Comparison of ENCODE assay signal across 8 mouse cellular contexts in the genomic region with DNA sequence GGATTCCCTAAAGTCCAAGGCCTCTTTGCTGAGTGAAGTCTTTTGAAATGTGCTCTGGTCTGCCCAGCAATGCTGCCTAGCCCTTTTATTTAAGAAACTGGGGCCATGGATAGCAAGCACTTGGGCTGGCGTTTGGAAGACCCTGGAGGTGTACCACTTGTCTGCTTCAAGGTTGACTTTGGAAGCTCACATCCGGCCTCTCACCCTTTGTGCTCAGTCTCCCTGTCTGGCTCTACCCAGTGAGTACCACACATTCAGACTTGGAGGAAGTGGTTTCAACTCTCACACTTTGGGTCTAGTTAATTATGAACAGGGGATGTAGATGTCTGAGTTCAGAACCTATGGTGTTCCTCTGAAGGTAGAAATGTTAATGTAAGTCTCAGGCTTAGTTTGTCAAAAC. TPM values are rescaled to one million over a fixed set of nuclear protein-coding genes. Genes with fewer than 3 reads are reported as not detected.
DNase-seq lines count a peak whose midpoint lies in the region; ATAC-seq and TF ChIP-seq lines count a peak whose summit lies in the region.

No protein-coding gene starts in this region.

- ATAC-seq in kidney, postnatal 0 days (replicated peaks; ENCODE audit: low FRiP score, low read depth) = no peak
- ATAC-seq in hindbrain, postnatal 0 days = no peak

- H3K4me2 ChIP-seq in kidney, postnatal 0 days (ENCODE audit: low read length) = peak overlapping the region; percentile 95
- peak overlapping the region; percentile 70 for H3K4me2 ChIP-seq in hindbrain, postnatal 0 days (ENCODE audit: low read depth, low read length)

- peak overlapping the region; percentile 92 for H3K4me3 ChIP-seq in kidney, postnatal 0 days (replicated peaks; ENCODE audit: low read depth, low read length)
- peak overlapping the region; percentile 98 for H3K4me3 ChIP-seq in hindbrain, postnatal 0 days (ENCODE audit: low read length)
- no peak overlapping the region for H3K4me3 ChIP-seq in kidney, adult 2 months (ENCODE audit: insufficient read depth, low read depth, low read length)

- H3K27ac ChIP-seq in kidney, postnatal 0 days = no peak overlapping the region
- H3K27ac ChIP-seq in hindbrain, postnatal 0 days = peak overlapping the region; percentile 97; the same call in 1 of the 2 replicates
- H3K27ac ChIP-seq in kidney, adult 2 months (ENCODE audit: insufficient read depth, low read depth, low read length) = no peak overlapping the region

- no peak for DNase-seq in kidney, postnatal 0 days (ENCODE audit: low spot score)
- no peak for DNase-seq in kidney, postnatal 25 days
- peak; percentile 17 for DNase-seq in adrenal gland, postnatal 14 days
- no peak for DNase-seq in hindbrain, postnatal 0 days (ENCODE audit: low spot score)
- DNase-seq in natural killer cell, adult 2 months (ENCODE audit: low spot score in 2 of 2) = peak; percentile 63 to 72
- no peak for DNase-seq in cerebellum, adult 18-20 months
- DNase-seq in yolk sac, embryonic 10.5 days (ENCODE audit: low spot score) = no peak
- DNase-seq in kidney, adult 2 months = no peak

- peaks cover 5% of the 10 kb centered on the region for H3K4me1 ChIP-seq in kidney, postnatal 0 days (replicated peaks; ENCODE audit: insufficient read depth, low read length)
- H3K4me1 ChIP-seq in hindbrain, postnatal 0 days (ENCODE audit: insufficient read depth, low read length) = peaks cover 42% of the 10 kb centered on the region
- no peaks in the 10 kb centered on the region for H3K4me1 ChIP-seq in kidney, adult 2 months (ENCODE audit: control insufficient read depth, insufficient read depth, low read length)

- no peak overlapping the region for H3K9ac ChIP-seq in kidney, postnatal 0 days (ENCODE audit: low read depth, low read length)
- H3K9ac ChIP-seq in hindbrain, postnatal 0 days (replicated peaks; ENCODE audit: low read length) = peak overlapping the region; percentile 99

- TF ChIP-seq POLR2A in kidney, adult 2 months (IDR thresholded peaks at IDR 0.05; ENCODE audit: low read depth, low read length) = no peak

- no peaks in the 10 kb centered on the region for H3K9me3 ChIP-seq in kidney, postnatal 0 days (replicated peaks; ENCODE audit: low read length)
- H3K9me3 ChIP-seq in hindbrain, postnatal 0 days (ENCODE audit: low read length) = no peaks in the 10 kb centered on the region

- 51% methylated on average over 2 of the region's 2 CpGs for WGBS in kidney, postnatal 0 days
- WGBS in hindbrain, postnatal 0 days = 36% methylated on average over 2 of the region's 2 CpGs
- WGBS in kidney, adult 2 months = 77% methylated on average over 2 of the region's 2 CpGs

- no peaks in the 10 kb centered on the region for H3K27me3 ChIP-seq in kidney, postnatal 0 days (ENCODE audit: insufficient read depth, low read length)
- H3K27me3 ChIP-seq in hindbrain, postnatal 0 days (ENCODE audit: insufficient read depth, low read length) = no peaks in the 10 kb centered on the region
- H3K27me3 ChIP-seq in kidney, adult 2 months (replicated peaks; ENCODE audit: control insufficient read depth, insufficient read depth, low read length) = no peaks in the 10 kb centered on the region; the same call in 1 of the 2 replicates

- TF ChIP-seq CTCF in kidney, postnatal 0 days (IDR thresholded peaks at IDR 0.05; ENCODE audit: low read depth) = no peak
- no peak for TF ChIP-seq CTCF in hindbrain, postnatal 0 days (IDR thresholded peaks at IDR 0.05; ENCODE audit: low read depth)
- no peak for TF ChIP-seq CTCF in kidney, adult 2 months (conservative IDR thresholded peaks at IDR 0.05; ENCODE audit: insufficient read depth, insufficient read length, low read depth, low read length)

- no peaks in the 10 kb centered on the region for H3K36me3 ChIP-seq in kidney, postnatal 0 days (ENCODE audit: insufficient read depth, low read length)
- no peaks in the 10 kb centered on the region for H3K36me3 ChIP-seq in hindbrain, postnatal 0 days (ENCODE audit: insufficient read depth, low read length)
- no peaks in the 10 kb centered on the region for H3K36me3 ChIP-seq in kidney, adult 2 months (ENCODE audit: control insufficient read depth, insufficient read depth, low read length)

RNA-seq across cellular contexts. Expression of gene Fyn, which starts 2.8 kb away (rescaled TPM):
- polyA plus RNA-seq in kidney, postnatal 0 days (2015; fragmentation: Nextera tagmentation; extraction: Ambion mirVana) = 23.7 and 27.8 TPM in 2 replicates
- total RNA-seq in adrenal gland, postnatal 14 days (2021) = 51.8 and 73.6 TPM in 2 replicates
- 120 and 121 TPM in 2 replicates for total RNA-seq in hindbrain, postnatal 0 days (2014; rRNA removed)
- polyA plus RNA-seq in hindbrain, postnatal 0 days (2015; fragmentation: Nextera tagmentation; extraction: Ambion mirVana) = 94.9 and 95.2 TPM in 2 replicates
- 10.6 and 12.9 TPM in 2 replicates for polyA plus RNA-seq in kidney, adult 2 months (2012; rRNA removed)

Comparison
In these comparisons a context has a peak if more than half of its experiments do, and no peak if none do; other contexts are left out.
1. DNase-seq: peak in adrenal gland, postnatal 14 days (single experiment) and natural killer cell, adult 2 months (2 of 2); none in kidney, postnatal 0 days (single experiment), kidney, postnatal 25 days (0 of 2), hindbrain, postnatal 0 days (single experiment), cerebellum, adult 18-20 months (0 of 2), yolk sac, embryonic 10.5 days (single experiment) and kidney, adult 2 months (single experiment).